Mouse (Mus musculus) monocyte, adult 2 months (primary cell): ENCODE data around the gene Wdtc1.
A peak's percentile ranks its signal among the peaks of the same experiment; 100 is the strongest.

Source experiments
- DNase-seq, 2 experiments: peaks; one replicate each; pipeline ENCODE4 v3.0.0; 2022; ENCODE audit warnings: low spot score in 2 of 2, low read depth in 1 of 2

Gene Wdtc1

GRCm38 (mm10) chr4:133333306-133333705, 20.0 kb downstream of the Wdtc1 start:
- DNase-seq: no peak

- no peak for DNase-seq
Observed at GRCm38 (mm10) chr4:133330296-133330695, 23.0 kb downstream of the Wdtc1 start.

GRCm38 (mm10) chr4:133328129-133328528, 25.2 kb downstream of the Wdtc1 start:
- no peak for DNase-seq

- no peak for DNase-seq
Observed at GRCm38 (mm10) chr4:133319667-133320066, 33.6 kb downstream of the Wdtc1 start.

- DNase-seq: no peak
Observed at GRCm38 (mm10) chr4:133315991-133316390, 37.3 kb downstream of the Wdtc1 start.

- DNase-seq: no peak
Observed at GRCm38 (mm10) chr4:133314896-133315295, 38.4 kb downstream of the Wdtc1 start.

GRCm38 (mm10) chr4:133309948-133310347, 43.3 kb downstream of the Wdtc1 start:
- peak; percentile 43 to 69 for DNase-seq

- peak in 1 of 2 experiments; percentile 26 for DNase-seq
Observed at GRCm38 (mm10) chr4:133307331-133307730, 46.0 kb downstream of the Wdtc1 start.

GRCm38 (mm10) chr4:133305825-133306224, 47.5 kb downstream of the Wdtc1 start:
- no peak for DNase-seq

- no peak for DNase-seq
Observed at GRCm38 (mm10) chr4:133304770-133305169, 48.5 kb downstream of the Wdtc1 start.

- DNase-seq: no peak
Observed at GRCm38 (mm10) chr4:133302668-133303067, 50.6 kb downstream of the Wdtc1 start.

GRCm38 (mm10) chr4:133301802-133302201, 51.5 kb downstream of the Wdtc1 start:
- peak in 1 of 2 experiments; percentile 46 for DNase-seq

GRCm38 (mm10) chr4:133300421-133300820, 52.9 kb downstream of the Wdtc1 start:
- DNase-seq: no peak

GRCm38 (mm10) chr4:133299701-133300100, 53.6 kb downstream of the Wdtc1 start:
- DNase-seq: no peak

GRCm38 (mm10) chr4:133298516-133299365, 54.5 kb downstream of the Wdtc1 start:
- DNase-seq: no peak

- peak; percentile 30 to 45 for DNase-seq
Observed at GRCm38 (mm10) chr4:133297801-133298238, 55.5 kb downstream of the Wdtc1 start.

GRCm38 (mm10) chr4:133297360-133297759, 55.9 kb downstream of the Wdtc1 start:
- no peak for DNase-seq

- no peak for DNase-seq
Observed at GRCm38 (mm10) chr4:133294084-133294483, 59.2 kb downstream of the Wdtc1 start.

GRCm38 (mm10) chr4:133292901-133293843, 60.1 kb downstream of the Wdtc1 start:
- no peak for DNase-seq

- DNase-seq: no peak
Observed at GRCm38 (mm10) chr4:133292405-133292804, 60.9 kb downstream of the Wdtc1 start.

- DNase-seq: no peak
Observed at GRCm38 (mm10) chr4:133291255-133291654, 62.0 kb downstream of the Wdtc1 start.
